Mouse (Mus musculus) adrenal gland, adult (tissue): Measurements from ENCODE around the gene Sys1.

Experiments used
- DNase-seq, 2 experiments: peaks; one replicate each; pipeline ENCODE4 v3.0.0; 2022 to 2023; ENCODE audit warnings: low spot score in 1 of 2; ENCODE audit not compliant: inconsistent age in 2 of 2

Sys1 gene

GRCm38 (mm10) chr2:164523301-164523773 is 66.6 kb downstream of the Sys1 start:
- no peak for DNase-seq

GRCm38 (mm10) chr2:164528557-164528956 is 71.8 kb downstream of the Sys1 start:
- no peak for DNase-seq
